Mouse (Mus musculus): ENCODE measurements around the gene Bpifb9a. TPM values are rescaled to one million over a fixed set of nuclear protein-coding genes. Genes with fewer than 3 reads are reported as not detected.
"Not testable (repeated sequence)": the region's sequence is repeated elsewhere in the genome, so short reads cannot be mapped to it uniquely, and the experiment has no call there.

The Bpifb9a gene
- polyA plus RNA-seq, 1 experiment from 2014 or later, result not detected

DNA sequence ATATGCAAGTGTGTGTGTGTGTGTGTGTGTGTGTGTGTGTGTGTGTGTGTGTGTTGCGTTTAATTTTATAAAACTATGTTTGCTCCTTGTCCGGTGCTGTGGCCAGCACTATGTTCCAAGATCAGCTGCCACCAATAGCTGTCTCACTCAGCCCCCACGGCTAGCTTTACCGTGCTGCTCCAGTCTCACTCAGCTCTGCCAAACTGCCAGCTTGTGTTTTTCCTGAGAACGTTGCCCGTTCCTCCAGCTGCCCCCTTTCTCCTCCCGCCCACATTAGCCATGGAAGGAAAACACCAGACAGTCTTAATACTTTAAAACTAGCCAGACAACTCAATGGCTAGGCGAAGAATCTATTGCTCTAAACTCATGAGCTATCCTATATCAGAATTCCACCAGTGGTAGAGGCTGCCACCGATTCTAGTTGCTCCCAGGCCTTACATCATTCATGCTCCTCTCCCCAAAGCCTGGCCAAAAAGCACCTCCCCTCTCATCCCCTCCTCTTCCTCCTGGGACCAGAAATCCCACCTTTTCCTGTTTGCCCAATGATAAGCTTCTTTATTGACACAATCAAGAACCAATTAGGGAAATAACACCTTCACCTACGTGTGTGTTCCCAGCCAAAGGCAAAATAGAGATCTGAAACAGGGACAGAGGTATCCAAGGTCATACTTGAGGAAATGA, 14.2 kb upstream of the Bpifb9a start:
- no peaks in the 10 kb centered on the region for H3K4me1 ChIP-seq
- H3K27me3 ChIP-seq (ENCODE audit: insufficient read depth, poor library complexity, severe bottlenecking), result no peaks in the 10 kb centered on the region
- 81% methylated on average over 10 of the region's 10 CpGs for WGBS
- no peak for DNase-seq (ENCODE audit: low spot score)
- H3K9me3 ChIP-seq, result no peaks in the 10 kb centered on the region
- no peak overlapping the region for H3K4me3 ChIP-seq
- no peak overlapping the region for H3K27ac ChIP-seq
- H3K36me3 ChIP-seq, result no peaks in the 10 kb centered on the region

DNA sequence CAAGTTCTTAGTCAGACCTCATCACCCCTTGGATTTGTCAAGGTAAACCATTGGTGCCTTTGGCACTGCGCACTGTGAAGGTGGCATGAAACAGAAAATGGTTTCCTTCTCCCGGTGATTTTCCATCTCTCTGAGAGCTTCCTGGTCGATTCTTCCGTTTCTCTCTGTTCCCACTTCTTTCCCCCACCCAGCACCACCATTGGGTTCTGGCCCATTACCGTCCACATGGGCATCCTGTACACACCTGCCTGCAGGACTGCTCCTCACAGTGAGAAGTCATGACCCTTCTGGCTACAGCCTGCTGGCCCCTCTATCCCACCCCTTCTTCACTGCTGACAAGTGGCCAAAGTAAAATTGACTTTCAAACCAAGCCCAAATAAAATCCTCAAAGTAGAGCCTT, 12.3 kb upstream of the Bpifb9a start:
- no peaks in the 10 kb centered on the region for H3K4me1 ChIP-seq
- WGBS, result 90% methylated on average over 5 of the region's 5 CpGs
- H3K4me3 ChIP-seq, result no peak overlapping the region
- peak; percentile 55 for DNase-seq (ENCODE audit: low spot score)
- H3K27ac ChIP-seq, result no peak overlapping the region
- H3K9me3 ChIP-seq, result no peaks in the 10 kb centered on the region
- no peaks in the 10 kb centered on the region for H3K36me3 ChIP-seq
- no peaks in the 10 kb centered on the region for H3K27me3 ChIP-seq (ENCODE audit: insufficient read depth, poor library complexity, severe bottlenecking)

DNA sequence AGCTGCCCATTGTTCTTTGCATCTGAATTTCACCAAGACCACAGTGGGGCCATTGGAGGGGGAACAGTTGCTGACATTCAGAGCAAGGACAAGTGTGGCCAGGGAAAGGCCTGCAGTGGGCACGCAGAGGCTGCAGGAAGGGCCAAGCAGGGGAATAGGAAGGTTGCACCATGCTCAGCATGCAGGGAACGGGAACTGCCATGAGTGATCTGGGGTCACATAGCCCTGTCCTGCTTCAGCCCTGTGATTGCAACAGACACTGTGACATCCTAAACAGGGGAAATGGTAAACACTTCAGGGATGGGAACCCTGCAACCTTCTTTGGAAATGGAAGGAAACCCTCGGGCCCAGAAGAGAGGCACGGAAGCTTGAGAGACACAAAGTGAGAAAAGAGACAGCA, 2.4 kb upstream of the Bpifb9a start:
- WGBS, result 86% methylated on average over 2 of the region's 4 CpGs

GRCm38 (mm10) chr2:154255770-154256169, 1.9 kb upstream of the Bpifb9a start:
- peak; percentile 52 for DNase-seq (ENCODE audit: low spot score)
- H3K9me3 ChIP-seq, result no peaks in the 10 kb centered on the region
- H3K4me1 ChIP-seq, result no peaks in the 10 kb centered on the region
- no peaks in the 10 kb centered on the region for H3K36me3 ChIP-seq
- H3K4me3 ChIP-seq, result no peak overlapping the region
- H3K27me3 ChIP-seq (ENCODE audit: insufficient read depth, poor library complexity, severe bottlenecking), result no peaks in the 10 kb centered on the region
- H3K27ac ChIP-seq, result no peak overlapping the region
- WGBS, result 67% methylated on average over 4 of the region's 4 CpGs

More for the DNA sequence above, 2.4 kb upstream of the Bpifb9a start:
- not testable (repeated sequence) for H3K36me3 ChIP-seq; H3K27ac ChIP-seq; H3K4me1 ChIP-seq; H3K9me3 ChIP-seq; H3K4me3 ChIP-seq; H3K27me3 ChIP-seq (ENCODE audit: insufficient read depth, poor library complexity, severe bottlenecking); DNase-seq (ENCODE audit: low spot score)

- H3K9me3 ChIP-seq; H3K27ac ChIP-seq; H3K27me3 ChIP-seq (ENCODE audit: insufficient read depth, poor library complexity, severe bottlenecking); H3K4me1 ChIP-seq; H3K36me3 ChIP-seq; H3K4me3 ChIP-seq; DNase-seq (ENCODE audit: low spot score): not testable (repeated sequence)
- WGBS, result 51% methylated on average over 3 of the region's 3 CpGs
Observed at GRCm38 (mm10) chr2:154264397-154264796, 6.7 kb downstream of the Bpifb9a start.

GRCm38 (mm10) chr2:154291866-154292265, 34.2 kb downstream of the Bpifb9a start:
- 84% methylated on average over 3 of the region's 3 CpGs for WGBS

GRCm38 (mm10) chr2:154292833-154293232, 35.2 kb downstream of the Bpifb9a start:
- no peaks in the 10 kb centered on the region for H3K4me1 ChIP-seq
- no peaks in the 10 kb centered on the region for H3K9me3 ChIP-seq
- no peaks in the 10 kb centered on the region for H3K36me3 ChIP-seq
- no peak overlapping the region for H3K27ac ChIP-seq
- no peak for DNase-seq (ENCODE audit: low spot score)
- WGBS, result 67% methylated on average over 1 of the region's 1 CpGs
- no peaks in the 10 kb centered on the region for H3K27me3 ChIP-seq (ENCODE audit: insufficient read depth, poor library complexity, severe bottlenecking)
- H3K4me3 ChIP-seq, result no peak overlapping the region

More at GRCm38 (mm10) chr2:154291866-154292265, 34.2 kb downstream of the Bpifb9a start:
- H3K4me3 ChIP-seq; H3K27me3 ChIP-seq (ENCODE audit: insufficient read depth, poor library complexity, severe bottlenecking); H3K36me3 ChIP-seq; DNase-seq (ENCODE audit: low spot score); H3K27ac ChIP-seq; H3K4me1 ChIP-seq; H3K9me3 ChIP-seq: not testable (repeated sequence)

- H3K27me3 ChIP-seq (ENCODE audit: insufficient read depth, poor library complexity, severe bottlenecking); H3K4me1 ChIP-seq; H3K9me3 ChIP-seq; H3K36me3 ChIP-seq; H3K27ac ChIP-seq; DNase-seq (ENCODE audit: low spot score); H3K4me3 ChIP-seq: not testable (repeated sequence)
- WGBS, result 1% methylated on average over 10 of the region's 10 CpGs
Observed at GRCm38 (mm10) chr2:154294746-154295145, 37.1 kb downstream of the Bpifb9a start.

GRCm38 (mm10) chr2:154300496-154300895, 42.8 kb downstream of the Bpifb9a start:
- WGBS, result 6% methylated on average over 1 of the region's 1 CpGs
- no peaks in the 10 kb centered on the region for H3K9me3 ChIP-seq
- no peak overlapping the region for H3K4me3 ChIP-seq
- no peaks in the 10 kb centered on the region for H3K27me3 ChIP-seq (ENCODE audit: insufficient read depth, poor library complexity, severe bottlenecking)
- peak; percentile 81 for DNase-seq (ENCODE audit: low spot score)
- H3K36me3 ChIP-seq, result no peaks in the 10 kb centered on the region
- peaks cover 8% of the 10 kb centered on the region; the same call in 1 of the 2 replicates for H3K4me1 ChIP-seq
- no peak overlapping the region for H3K27ac ChIP-seq

- no peak overlapping the region for H3K27ac ChIP-seq
- H3K27me3 ChIP-seq (ENCODE audit: insufficient read depth, poor library complexity, severe bottlenecking), result no peaks in the 10 kb centered on the region
- H3K4me3 ChIP-seq, result no peak overlapping the region
- no peak for DNase-seq (ENCODE audit: low spot score)
- no peaks in the 10 kb centered on the region for H3K9me3 ChIP-seq
- no peaks in the 10 kb centered on the region for H3K36me3 ChIP-seq
- H3K4me1 ChIP-seq, result peaks cover 8% of the 10 kb centered on the region; the same call in 1 of the 2 replicates
- WGBS, result 83% methylated on average over 3 of the region's 3 CpGs
Observed at GRCm38 (mm10) chr2:154301763-154302162, 44.1 kb downstream of the Bpifb9a start.

DNA sequence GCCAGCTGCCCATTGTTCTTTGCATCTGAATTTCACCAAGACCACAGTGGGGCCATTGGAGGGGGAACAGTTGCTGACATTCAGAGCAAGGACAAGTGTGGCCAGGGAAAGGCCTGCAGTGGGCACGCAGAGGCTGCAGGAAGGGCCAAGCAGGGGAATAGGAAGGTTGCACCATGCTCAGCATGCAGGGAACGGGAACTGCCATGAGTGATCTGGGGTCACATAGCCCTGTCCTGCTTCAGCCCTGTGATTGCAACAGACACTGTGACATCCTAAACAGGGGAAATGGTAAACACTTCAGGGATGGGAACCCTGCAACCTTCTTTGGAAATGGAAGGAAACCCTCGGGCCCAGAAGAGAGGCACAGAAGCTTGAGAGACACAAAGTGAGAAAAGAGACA, 47.0 kb downstream of the Bpifb9a start:
- DNase-seq (ENCODE audit: low spot score); H3K4me3 ChIP-seq; H3K27ac ChIP-seq; H3K36me3 ChIP-seq; H3K9me3 ChIP-seq; H3K4me1 ChIP-seq; H3K27me3 ChIP-seq (ENCODE audit: insufficient read depth, poor library complexity, severe bottlenecking): not testable (repeated sequence)
- 80% methylated on average over 1 of the region's 3 CpGs for WGBS

DNA sequence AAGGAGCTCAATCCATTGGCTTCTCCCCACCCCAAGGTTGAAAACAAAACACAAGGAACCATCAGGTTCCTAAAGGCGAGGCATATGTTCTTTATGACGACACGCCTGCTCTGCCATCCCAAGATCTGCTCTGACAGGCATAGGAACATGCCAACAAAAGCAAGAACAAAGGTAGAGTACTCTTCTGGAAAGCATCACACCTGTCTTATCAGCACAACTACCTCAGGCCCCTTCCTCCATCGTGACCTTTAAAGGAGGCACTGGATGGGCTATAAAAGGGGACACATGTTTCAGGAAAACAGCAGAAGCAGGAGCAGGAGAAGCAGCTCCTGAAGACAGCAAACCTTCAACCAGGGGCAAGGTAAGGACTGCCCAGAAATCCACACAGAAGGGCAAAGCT, 49.3 kb downstream of the Bpifb9a start, which contains the start of gene Bpifb9b:
Gene Bpifb9b (plus strand): TSS at position 301 of the 400 bp plus-strand sequence.
- not testable (repeated sequence) for H3K9me3 ChIP-seq; H3K4me1 ChIP-seq; H3K27ac ChIP-seq; H3K36me3 ChIP-seq; H3K27me3 ChIP-seq (ENCODE audit: insufficient read depth, poor library complexity, severe bottlenecking); DNase-seq (ENCODE audit: low spot score); H3K4me3 ChIP-seq
- 76% methylated on average over 4 of the region's 4 CpGs for WGBS

GRCm38 (mm10) chr2:154313771-154314170, 56.1 kb downstream of the Bpifb9a start:
- H3K36me3 ChIP-seq; H3K4me3 ChIP-seq; H3K27ac ChIP-seq; H3K4me1 ChIP-seq; H3K9me3 ChIP-seq; DNase-seq (ENCODE audit: low spot score); H3K27me3 ChIP-seq (ENCODE audit: insufficient read depth, poor library complexity, severe bottlenecking): not testable (repeated sequence)
- WGBS, result 72% methylated on average over 5 of the region's 5 CpGs
